Mouse (Mus musculus) olfactory bulb, adult 2 months (tissue): ENCODE measurements at regions not wholly inside any gene's neighbourhood (a gene's known extent, or its start where the extent isn't known, plus 50 kb on each side); places are given as distances from the start of the nearest gene placed in this dataset.

Source experiments
- H3K27ac ChIP-seq: fragments of 200-500 bp; 2 replicates; pipeline ENCODE4 v1.5.1; 2012; ENCODE audit warnings: low read depth, low read length; ENCODE audit not compliant: insufficient read depth
- H3K4me1 ChIP-seq: fragments of 200-500 bp; 2 replicates; pipeline ENCODE4 v1.6.1; 2012; ENCODE audit warnings: low read length; ENCODE audit not compliant: control insufficient read depth, insufficient read depth
- H3K4me3 ChIP-seq: fragments of 200-500 bp; 2 replicates; pipeline ENCODE4 v1.5.1; 2012; ENCODE audit warnings: mild to moderate bottlenecking, low read depth, low read length, moderate library complexity; ENCODE audit not compliant: insufficient read depth
- CTCF ChIP-seq: fragments of 200-500 bp; IDR thresholded peaks from 2 replicates; pipeline ENCODE4 v1.5.1; 2012; ENCODE audit warnings: low read depth, mild to moderate bottlenecking, low read length, moderate library complexity; ENCODE audit not compliant: insufficient read depth
- POLR2A ChIP-seq: fragments of 200-500 bp; IDR thresholded peaks from 2 replicates; pipeline ENCODE4 v1.6.1; 2012; ENCODE audit warnings: mild to moderate bottlenecking, low read depth, low read length, moderate library complexity; ENCODE audit not compliant: insufficient read depth
- WGBS: fragments of 180-500 bp; shearing (Covaris S2); methylation state at CpG from one replicate; pipeline ENCODE4 v1.1.7; 2018; 5-methylcytosine and 5-hydroxymethylcytosine counted together

DNA sequence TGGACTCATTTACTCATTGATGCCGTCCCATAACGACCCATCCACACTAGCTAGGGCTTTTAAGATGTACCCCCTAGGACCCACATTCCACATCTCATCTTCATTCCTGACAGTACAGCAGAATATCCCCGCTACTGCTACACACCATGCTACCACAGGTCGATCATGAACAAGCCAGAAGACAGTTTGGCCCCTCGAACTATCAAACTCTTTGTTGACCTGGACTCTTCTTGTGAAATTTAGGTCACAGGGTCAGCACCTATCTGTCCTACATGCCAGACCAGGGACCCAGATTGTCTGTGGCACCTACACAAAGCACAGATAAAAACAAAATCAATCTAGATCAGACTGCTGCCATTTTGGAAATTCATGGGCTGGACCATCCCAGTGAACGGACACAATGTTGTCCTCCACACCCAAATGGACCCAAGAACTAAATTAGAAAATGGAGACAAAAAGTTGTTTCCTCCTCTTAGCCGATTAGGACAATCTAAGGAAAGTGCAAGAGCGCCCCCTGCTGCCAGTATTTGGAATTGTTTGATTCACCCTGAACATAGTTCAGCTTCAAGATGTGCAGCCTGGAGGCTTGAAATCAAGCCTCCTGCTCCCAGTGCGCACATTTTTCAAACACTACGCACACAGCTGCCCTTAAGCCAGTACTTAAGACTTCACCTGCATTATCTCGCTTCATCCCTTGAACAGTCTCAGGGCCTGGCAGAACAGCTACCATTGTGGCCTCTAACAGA lies 192.6 kb downstream of the Gsdmc2 start:
- TF ChIP-seq CTCF (no peak), POLR2A (no peak)
- WGBS: 43% methylated on average over 11 of the region's 11 CpGs
- Histone ChIP-seq H3K4me3 (no peak overlapping the region), H3K27ac (no peak overlapping the region), H3K4me1 (0 out of 2 replicates have a peak, but pooled peaks cover 4% of the 10 kb centered on the region)

DNA sequence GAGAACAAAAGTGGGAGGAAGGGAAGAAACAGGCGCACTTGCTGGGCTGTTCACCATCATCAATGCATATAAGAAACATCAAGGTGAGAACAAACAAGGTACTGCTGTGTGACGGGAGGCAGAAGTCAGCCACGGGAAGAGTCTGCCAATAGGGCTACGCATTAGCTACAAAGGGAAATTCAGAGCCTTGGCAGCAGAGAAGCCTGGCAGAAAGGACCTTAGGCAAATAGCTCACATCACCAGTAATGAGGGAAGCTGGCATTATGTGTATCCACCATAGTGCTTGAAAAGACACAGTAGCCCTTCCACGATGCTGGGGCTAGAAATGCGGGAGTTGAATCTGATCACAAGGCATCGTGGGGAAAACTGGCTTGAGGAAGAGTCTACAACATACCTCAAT lies 193.9 kb downstream of the Gsdmc2 start:
- Histone ChIP-seq H3K27ac (no peak overlapping the region), H3K4me3 (no peak overlapping the region), H3K4me1 (0 out of 2 replicates have a peak, but pooled peaks cover 4% of the 10 kb centered on the region)
- WGBS: 80% methylated on average over 7 of the region's 7 CpGs
- TF ChIP-seq POLR2A (no peak), CTCF (no peak)

DNA sequence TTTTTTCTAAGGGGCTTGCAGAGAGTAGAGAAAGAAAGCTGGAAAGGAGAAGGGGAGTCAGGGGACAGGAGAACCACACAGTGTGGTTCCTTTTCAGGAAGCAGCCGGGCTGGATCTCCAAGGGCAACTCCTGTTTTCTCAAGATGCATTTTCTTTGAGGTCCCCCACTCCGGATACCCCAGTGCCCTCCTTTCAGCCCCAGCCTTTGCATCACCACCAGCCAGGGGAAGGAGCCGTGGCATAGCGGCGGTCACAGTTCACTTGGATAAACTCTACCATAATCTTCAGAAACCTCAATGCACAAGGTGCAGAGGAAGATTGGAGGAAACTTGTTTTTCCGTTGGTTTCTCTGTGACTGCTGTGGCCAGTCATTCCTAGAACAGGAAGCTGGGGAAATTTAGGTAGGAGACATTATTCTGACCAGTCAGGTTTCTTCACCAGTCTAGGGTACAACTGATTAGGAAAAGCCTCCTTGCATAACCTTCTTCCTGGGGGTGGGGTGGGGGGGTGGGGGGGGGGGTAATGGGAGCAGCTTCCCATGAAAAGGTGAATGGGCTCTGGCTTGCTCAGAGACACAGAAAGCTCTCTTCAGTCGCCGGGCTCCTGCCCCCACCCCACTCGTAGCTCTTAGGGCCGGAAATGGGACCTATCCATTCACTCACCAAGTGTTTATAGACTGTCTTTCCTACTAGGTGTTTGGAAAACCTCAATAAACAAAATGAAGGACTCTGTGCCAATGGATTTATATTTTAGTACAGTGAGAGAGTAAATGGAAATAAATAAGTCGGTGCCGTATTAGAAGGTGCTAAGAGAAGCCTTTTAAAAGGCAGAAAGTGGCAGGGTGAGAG lies 196.6 kb downstream of the Gsdmc2 start:
- Histone ChIP-seq H3K4me3 (no peak overlapping the region), H3K4me1 (0 out of 2 replicates have a peak, but pooled peaks cover 4% of the 10 kb centered on the region), H3K27ac (no peak overlapping the region)
- TF ChIP-seq CTCF: no peak
- TF ChIP-seq POLR2A: no peak
- 90% methylated on average over 12 of the region's 12 CpGs for WGBS

DNA sequence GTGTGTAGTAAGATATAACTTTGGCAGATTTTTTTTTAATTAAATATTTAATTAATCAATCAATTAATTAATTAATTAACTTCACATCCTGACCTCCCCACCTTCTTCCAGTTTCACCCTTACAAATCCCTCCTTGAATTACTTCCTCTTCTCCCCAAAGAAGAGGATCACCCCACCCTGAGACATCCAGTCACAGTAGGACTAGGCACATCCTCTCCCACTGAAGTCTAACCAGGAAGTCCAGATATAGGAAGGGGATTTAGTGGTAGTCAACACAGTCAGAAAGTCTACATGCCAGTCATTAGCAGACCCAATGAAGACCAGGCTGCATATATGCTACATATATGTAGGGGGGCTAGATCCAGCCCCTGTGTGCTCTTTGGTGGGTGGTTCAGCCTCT lies 220.2 kb downstream of the Gsdmc2 start:
- no peak overlapping the region for H3K27ac ChIP-seq
- TF ChIP-seq POLR2A (no peak), CTCF (no peak)
- no peak overlapping the region for H3K4me3 ChIP-seq
- no peaks in the 10 kb centered on the region for H3K4me1 ChIP-seq

DNA sequence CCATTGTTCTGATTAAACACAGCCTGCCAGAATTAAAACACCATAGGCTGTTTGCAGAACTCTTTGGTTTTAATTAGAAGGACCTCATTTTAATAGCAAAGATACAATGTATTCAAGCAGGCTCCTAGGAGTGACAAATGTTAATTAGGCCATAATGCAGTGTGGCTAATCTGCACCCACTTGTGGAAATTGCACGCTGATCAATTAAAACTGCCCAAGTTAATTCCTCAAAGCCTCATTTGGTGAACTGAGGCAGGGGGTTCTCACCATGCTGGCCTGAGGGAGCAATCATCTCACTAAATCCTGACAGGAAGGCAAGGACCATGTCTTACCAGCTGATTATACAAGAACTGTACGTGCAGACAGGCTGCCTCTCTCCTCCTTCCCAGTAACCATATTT lies 220.7 kb downstream of the Gsdmc2 start:
- 79% methylated on average over 2 of the region's 2 CpGs for WGBS
- no peak overlapping the region for H3K4me3 ChIP-seq
- no peak overlapping the region for H3K27ac ChIP-seq
- TF ChIP-seq CTCF (no peak), POLR2A (no peak)
- no peaks in the 10 kb centered on the region for H3K4me1 ChIP-seq

DNA sequence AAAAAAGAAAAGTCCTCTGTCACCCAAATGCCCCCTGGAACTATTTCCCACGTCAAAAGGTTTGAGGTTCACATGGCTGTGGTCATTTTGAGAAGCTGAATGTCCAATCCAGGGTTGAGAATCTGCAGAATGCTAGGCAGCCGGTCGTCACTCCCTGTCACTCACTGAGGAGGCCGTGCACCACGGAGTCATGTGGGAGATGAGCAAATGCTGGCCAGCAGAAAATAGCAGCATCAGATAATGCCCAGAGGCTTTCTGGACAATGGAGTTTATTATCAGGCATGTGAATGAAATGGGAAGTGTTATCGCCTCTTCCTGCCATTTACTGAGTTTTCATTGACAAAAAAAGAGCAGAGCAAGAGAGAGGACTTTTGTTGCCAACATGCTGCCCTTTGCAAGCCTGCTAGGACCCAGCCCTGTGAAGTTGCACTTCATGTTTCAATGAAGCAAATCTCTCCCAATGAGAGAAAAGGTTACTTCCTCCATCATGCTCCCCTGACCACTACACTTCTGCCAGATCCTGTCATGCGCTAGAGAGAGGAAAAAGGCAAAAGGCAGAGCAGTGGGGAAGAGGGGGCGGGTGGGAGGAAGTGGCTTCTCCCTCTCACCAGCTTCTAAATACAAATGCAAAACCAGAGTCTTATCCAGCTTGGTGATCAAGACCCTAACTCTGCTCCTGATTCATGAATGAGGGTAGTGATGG lies 228.3 kb downstream of the Gsdmc2 start:
- H3K27ac ChIP-seq: no peak overlapping the region
- no peak for TF ChIP-seq POLR2A
- TF ChIP-seq CTCF: no peak
- 69% methylated on average over 8 of the region's 8 CpGs for WGBS
- no peak overlapping the region for H3K4me3 ChIP-seq
- H3K4me1 ChIP-seq: no peaks in the 10 kb centered on the region

DNA sequence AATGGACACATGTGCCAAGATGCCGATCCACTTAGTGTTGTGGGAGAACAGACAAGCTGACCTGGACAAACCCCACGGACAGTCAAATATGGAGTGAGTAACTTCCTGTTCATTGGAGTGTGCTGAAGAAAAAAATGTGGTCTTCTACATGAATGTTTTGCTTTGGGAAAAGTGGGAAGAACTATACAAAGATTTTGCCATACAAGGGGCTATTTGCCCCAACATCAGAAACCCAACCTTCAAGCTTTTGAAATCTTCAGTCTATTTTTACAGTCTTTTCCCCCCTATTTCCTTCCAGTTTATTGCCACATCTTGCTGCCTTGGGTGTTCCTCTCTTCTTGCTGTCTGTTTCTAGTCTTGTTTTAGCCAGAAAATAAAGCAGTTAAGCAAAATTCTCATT lies 230.8 kb downstream of the Gsdmc2 start:
- TF ChIP-seq CTCF (no peak), POLR2A (no peak)
- 92% methylated on average over 2 of the region's 2 CpGs for WGBS
- Histone ChIP-seq H3K27ac (no peak overlapping the region), H3K4me1 (no peaks in the 10 kb centered on the region), H3K4me3 (no peak overlapping the region)

DNA sequence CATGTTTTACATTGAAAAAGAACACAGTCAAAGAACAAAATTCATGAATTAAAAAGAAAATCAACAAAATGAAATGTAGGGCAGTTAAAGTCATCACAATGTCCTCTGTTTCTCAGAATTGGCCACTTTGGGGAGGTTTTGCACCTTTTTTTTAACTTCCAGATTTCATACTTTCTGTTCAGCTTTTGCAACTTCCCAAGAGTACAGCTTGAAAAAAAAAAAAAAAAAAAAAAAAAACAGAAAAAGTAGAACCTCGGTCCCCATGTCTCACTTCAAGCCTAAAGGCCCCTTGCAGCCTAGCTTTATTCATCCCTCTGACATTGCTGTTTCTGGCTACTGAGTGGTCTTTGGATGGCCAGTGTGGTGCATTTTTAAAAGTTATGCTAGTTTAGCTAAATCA lies 231.9 kb downstream of the Gsdmc2 start:
- WGBS: 72% methylated on average over 1 of the region's 1 CpGs

DNA sequence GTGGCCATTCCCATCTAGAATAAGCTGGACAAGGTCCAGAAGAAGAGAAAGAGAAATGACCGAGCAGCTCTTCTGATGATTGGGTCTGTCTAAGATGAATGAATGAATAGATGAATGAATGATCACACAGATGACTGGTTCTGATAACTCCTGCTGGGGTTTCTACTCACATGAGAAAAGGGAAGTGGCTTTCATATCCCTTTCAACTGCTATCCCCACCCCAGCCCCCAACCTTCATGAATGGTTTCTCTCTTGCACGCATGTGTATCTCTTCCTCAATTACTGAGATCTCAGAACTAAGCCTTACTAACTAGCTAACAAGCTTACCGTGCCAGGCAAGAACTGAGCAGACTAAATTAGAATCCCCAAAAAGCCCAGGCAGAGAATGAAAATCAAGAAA lies 233.8 kb downstream of the Gsdmc2 start:
- Histone ChIP-seq H3K27ac (no peak overlapping the region), H3K4me3 (no peak overlapping the region), H3K4me1 (no peaks in the 10 kb centered on the region)
- WGBS: 76% methylated on average over 3 of the region's 3 CpGs
- TF ChIP-seq POLR2A: no peak
- no peak for TF ChIP-seq CTCF

More for the DNA sequence above, 231.9 kb downstream of the Gsdmc2 start:
- no peaks in the 10 kb centered on the region for H3K4me1 ChIP-seq
- no peak for TF ChIP-seq POLR2A
- TF ChIP-seq CTCF: no peak
- no peak overlapping the region for H3K27ac ChIP-seq
- no peak overlapping the region for H3K4me3 ChIP-seq
